Mouse (Mus musculus): Measurements from ENCODE around the gene Nr0b2. TPM values are rescaled to one million over a fixed set of nuclear protein-coding genes. Genes with fewer than 3 reads are reported as not detected.

The Nr0b2 gene
- polyA plus RNA-seq, 1 experiment from 2014 or later: not detected

DNA sequence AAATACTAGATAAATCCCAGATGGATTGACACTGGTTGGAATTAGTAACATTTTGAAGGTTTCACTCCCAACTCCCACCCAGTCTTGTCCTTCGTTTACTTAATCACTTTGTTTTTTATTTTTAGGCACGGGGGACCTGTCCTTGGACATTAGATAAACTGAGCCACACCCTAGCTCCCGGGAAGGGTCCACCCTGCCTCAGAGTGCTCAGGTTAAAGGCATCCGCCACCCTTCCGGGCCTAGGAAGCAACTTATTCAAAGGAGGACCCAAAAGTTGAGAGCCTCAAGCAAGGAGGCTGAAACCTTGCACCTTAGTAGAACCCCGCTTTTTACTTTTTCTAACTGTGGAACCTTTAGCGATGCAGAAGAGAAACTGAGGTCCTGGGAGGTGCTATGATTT is 45.9 kb downstream of the Nr0b2 start:
- H3K27me3 ChIP-seq: peaks cover 60% of the 10 kb centered on the region
- H3K9me3 ChIP-seq: no peaks in the 10 kb centered on the region
- WGBS: 24% methylated on average over 7 of the region's 7 CpGs
- peaks cover 12% of the 10 kb centered on the region for H3K4me1 ChIP-seq
- peaks cover 10% of the 10 kb centered on the region for H3K36me3 ChIP-seq
- peak overlapping the region; percentile 70 for H3K4me2 ChIP-seq (replicated peaks)
- no peak for ATAC-seq (ENCODE audit: low FRiP score, low read depth)
- H3K27ac ChIP-seq (replicated peaks): no peak overlapping the region
- peak overlapping the region; percentile 47 for H3K4me3 ChIP-seq
- H3K9ac ChIP-seq (replicated peaks): peak overlapping the region; percentile 35; the same call in 1 of the 2 replicates

DNA sequence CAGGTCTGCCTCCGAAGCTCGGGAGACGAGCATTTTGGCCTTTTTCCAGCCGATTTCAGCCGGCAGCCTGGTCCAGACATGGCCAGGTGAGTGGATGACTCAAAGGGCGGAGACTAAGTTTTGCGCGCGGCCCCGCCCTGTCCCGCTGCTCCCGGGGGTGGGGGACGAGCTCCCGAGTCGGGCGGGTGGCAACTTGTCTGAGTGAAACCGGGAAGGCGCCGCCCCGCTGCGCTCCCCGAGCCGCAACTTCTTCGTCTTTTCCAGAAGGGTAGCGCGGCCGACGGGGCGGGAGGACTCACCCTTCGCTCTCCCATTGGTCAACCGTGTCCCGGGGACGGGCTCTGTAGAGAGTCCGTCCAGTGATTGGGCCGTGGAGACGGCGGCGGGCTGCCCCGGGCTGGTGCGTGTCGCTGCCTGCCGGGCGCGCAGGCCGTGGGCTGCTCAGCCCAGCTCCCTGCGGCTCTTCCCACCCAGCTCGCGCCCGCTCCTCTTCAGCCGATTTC is 46.4 kb downstream of the Nr0b2 start:
- H3K36me3 ChIP-seq: peaks cover 13% of the 10 kb centered on the region
- peak overlapping the region; percentile 35 for H3K9ac ChIP-seq (replicated peaks)
- peaks cover 12% of the 10 kb centered on the region for H3K4me1 ChIP-seq
- H3K27ac ChIP-seq (replicated peaks): no peak overlapping the region
- peak; percentile 95 for ATAC-seq (ENCODE audit: low FRiP score, low read depth)
- H3K4me2 ChIP-seq (replicated peaks): peak overlapping the region; percentile 70
- peak overlapping the region; percentile 47 for H3K4me3 ChIP-seq
- H3K9me3 ChIP-seq: no peaks in the 10 kb centered on the region
- under 1% methylated on average over 48 of the region's 50 CpGs for WGBS
- H3K27me3 ChIP-seq: peaks cover 60% of the 10 kb centered on the region

DNA sequence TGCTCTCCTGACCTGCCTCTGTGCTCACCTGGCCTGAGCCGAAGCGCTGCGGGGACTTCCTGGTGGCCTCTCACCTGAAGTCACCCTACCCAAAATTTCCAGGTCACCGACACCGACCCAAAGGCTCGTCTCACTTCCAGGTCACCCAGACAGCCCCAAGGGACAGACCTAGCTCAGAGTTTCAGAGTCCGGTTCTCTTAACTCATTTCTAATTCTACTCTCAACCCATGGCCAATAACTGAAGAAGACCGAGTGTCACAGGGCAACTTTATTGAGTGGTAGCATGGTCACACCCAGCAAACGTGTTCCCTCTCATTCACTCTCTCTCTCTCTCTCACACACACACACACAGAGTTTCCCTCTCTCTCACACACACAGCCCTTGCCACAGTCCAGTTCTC is 47.1 kb downstream of the Nr0b2 start:
- 24% methylated on average over 9 of the region's 9 CpGs for WGBS
- H3K4me2 ChIP-seq (replicated peaks): peak overlapping the region; percentile 70
- ATAC-seq (ENCODE audit: low FRiP score, low read depth): no peak

DNA sequence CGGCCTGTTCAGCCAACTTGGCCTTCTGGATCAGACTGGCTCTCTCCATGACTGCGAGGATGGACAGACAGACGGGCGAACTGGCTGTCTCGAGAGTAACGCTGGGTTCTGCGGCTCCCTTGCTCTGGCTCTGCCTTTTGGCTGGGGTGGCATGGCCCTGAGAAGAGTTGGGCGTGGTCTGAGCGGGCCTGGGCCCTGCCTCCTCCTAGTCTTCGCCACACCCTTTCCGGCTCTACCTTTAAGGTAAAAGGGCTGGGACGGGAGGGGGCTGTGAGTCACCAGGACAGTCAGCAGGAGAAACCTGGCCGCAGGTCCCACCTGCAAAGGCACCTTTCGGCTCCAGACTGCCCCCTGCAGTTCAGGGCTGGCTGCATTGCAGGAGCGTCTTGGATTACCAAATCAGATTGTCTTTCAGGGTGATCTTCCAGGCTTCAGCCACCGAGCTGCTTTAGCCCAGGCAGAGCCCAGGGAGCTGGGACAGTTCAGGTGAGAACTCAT is 48.6 kb downstream of the Nr0b2 start, which contains the start of gene Sfn:
Gene Sfn, minus strand, starts transcription at position 448 of the 498 bp plus-strand sequence.
- no peak within 1 kb of the TSS for H3K9ac ChIP-seq (replicated peaks)
- ATAC-seq (ENCODE audit: low FRiP score, low read depth): no peak
- peaks cover 60% of the 10 kb centered on the region for H3K27me3 ChIP-seq
- no peak within 1 kb of the TSS for H3K4me2 ChIP-seq (replicated peaks)
- 3% methylated on average over 16 of the region's 16 CpGs for WGBS
- no peaks in the 10 kb centered on the region for H3K9me3 ChIP-seq
- no peak within 1 kb of the TSS for H3K27ac ChIP-seq (replicated peaks)
- peaks cover 30% of the 10 kb centered on the region for H3K36me3 ChIP-seq
- H3K4me1 ChIP-seq: peaks cover 12% of the 10 kb centered on the region
- no peak within 1 kb of the TSS for H3K4me3 ChIP-seq

More for the DNA sequence above, 47.1 kb downstream of the Nr0b2 start:
- Histone ChIP-seq H3K4me3 (peak overlapping the region; percentile 47), H3K9me3 (no peaks in the 10 kb centered on the region), H3K9ac (replicated peaks) (no peak overlapping the region), H3K4me1 (peaks cover 12% of the 10 kb centered on the region), H3K27ac (replicated peaks) (no peak overlapping the region), H3K27me3 (peaks cover 60% of the 10 kb centered on the region), H3K36me3 (peaks cover 20% of the 10 kb centered on the region)

DNA sequence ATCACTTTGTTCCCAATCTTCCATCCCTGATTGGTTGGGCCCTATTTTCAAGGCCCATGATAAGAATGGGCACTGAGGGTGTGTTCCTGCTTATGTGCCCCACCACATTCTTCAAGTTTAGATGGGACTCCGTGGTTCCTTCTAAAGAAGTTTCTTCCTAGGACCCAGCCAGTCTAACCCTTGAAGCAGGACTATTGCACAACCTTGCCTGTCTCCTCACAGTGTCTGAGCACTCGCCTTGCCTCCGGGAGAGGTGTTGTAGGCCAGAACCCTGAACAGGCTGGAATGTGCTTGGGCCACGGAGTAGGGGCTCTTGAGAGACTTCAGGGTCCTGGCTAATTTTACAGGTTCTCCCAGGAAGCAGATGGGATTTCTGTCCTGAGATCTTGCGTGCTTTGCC is 49.9 kb downstream of the Nr0b2 start:
- peaks cover 55% of the 10 kb centered on the region for H3K27me3 ChIP-seq
- 92% methylated on average over 5 of the region's 5 CpGs for WGBS

DNA sequence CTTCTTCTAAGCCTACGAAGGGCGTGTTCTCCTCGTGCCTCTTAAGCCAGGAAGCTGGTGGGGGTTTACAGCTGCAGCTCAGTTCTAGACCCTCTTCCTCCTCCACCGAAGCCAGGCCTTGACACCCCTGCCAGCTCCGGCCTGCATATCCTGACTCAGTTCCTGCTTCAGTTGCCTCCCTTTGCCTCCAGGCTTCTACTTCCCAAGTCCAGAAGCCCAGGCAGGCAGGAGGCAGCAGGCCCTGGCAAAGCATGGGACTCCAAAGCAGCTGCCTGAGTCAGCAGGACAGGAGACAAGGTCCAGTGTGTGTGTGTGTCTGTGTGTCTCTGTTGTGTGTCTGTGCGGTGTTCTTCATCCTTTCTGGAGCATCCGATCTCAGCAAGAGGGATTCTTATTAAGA is 51.0 kb downstream of the Nr0b2 start:
- Histone ChIP-seq H3K9ac (replicated peaks) (no peak overlapping the region), H3K27me3 (peaks cover 44% of the 10 kb centered on the region), H3K27ac (replicated peaks) (no peak overlapping the region), H3K4me2 (replicated peaks) (no peak overlapping the region), H3K9me3 (no peaks in the 10 kb centered on the region), H3K4me3 (no peak overlapping the region), H3K36me3 (peaks cover 41% of the 10 kb centered on the region), H3K4me1 (peaks cover 10% of the 10 kb centered on the region)
- ATAC-seq (ENCODE audit: low FRiP score, low read depth): no peak
- WGBS: 82% methylated on average over 7 of the region's 7 CpGs

More for the DNA sequence above, 49.9 kb downstream of the Nr0b2 start:
- Histone ChIP-seq H3K4me3 (no peak overlapping the region), H3K36me3 (peaks cover 33% of the 10 kb centered on the region), H3K4me1 (peaks cover 12% of the 10 kb centered on the region), H3K9ac (replicated peaks) (no peak overlapping the region), H3K4me2 (replicated peaks) (no peak overlapping the region), H3K27ac (replicated peaks) (no peak overlapping the region), H3K9me3 (no peaks in the 10 kb centered on the region)
- no peak for ATAC-seq (ENCODE audit: low FRiP score, low read depth)

DNA sequence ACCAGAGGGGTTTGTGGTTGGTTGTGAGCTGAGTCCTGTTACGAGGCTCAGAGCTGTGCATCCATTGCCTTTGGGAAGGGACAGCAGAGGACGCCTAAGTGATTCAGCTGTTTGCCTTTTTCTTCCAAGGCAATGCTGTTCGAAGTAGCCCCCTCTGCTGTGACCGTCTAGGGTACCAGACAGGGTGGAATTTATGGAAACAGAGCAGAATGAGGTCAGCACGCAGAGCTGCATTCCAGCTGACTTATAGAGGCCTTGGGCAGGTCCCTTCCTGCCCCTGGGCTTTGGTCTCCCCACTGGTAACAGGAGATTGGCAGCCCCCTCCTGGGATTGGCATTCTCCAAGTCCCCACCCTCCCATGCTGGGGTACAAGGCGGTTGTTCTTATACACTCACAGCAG is 51.7 kb downstream of the Nr0b2 start:
- WGBS: 66% methylated on average over 6 of the region's 6 CpGs
- H3K4me2 ChIP-seq (replicated peaks): no peak overlapping the region

DNA sequence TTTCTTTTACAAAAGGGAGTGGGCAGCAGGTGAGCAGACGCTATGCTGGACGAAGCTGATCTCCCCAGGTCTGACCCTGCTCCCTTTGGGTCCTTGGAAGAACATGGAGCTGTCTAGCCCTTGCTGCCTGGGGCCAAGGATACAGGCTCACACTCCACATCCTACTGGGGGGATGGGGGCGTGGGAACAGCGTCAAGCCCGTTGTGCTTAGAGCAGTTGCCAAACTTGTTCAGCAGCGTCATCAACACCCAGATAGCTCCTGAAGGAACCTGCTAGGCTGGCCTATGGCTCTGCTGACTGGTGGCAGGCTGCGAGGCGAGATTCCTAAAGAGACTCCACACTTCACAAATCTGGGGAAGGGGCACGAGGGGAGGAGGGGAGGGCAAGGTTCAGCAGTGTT is 52.2 kb downstream of the Nr0b2 start:
- H3K4me1 ChIP-seq: no peaks in the 10 kb centered on the region
- H3K27me3 ChIP-seq: peaks cover 33% of the 10 kb centered on the region
- no peak overlapping the region for H3K27ac ChIP-seq (replicated peaks)
- peaks cover 41% of the 10 kb centered on the region for H3K36me3 ChIP-seq
- 68% methylated on average over 9 of the region's 9 CpGs for WGBS
- no peak for ATAC-seq (ENCODE audit: low FRiP score, low read depth)
- H3K4me2 ChIP-seq (replicated peaks): no peak overlapping the region
- no peaks in the 10 kb centered on the region for H3K9me3 ChIP-seq
- no peak overlapping the region for H3K4me3 ChIP-seq
- no peak overlapping the region for H3K9ac ChIP-seq (replicated peaks)

More for the DNA sequence above, 51.7 kb downstream of the Nr0b2 start:
- Histone ChIP-seq H3K27ac (replicated peaks) (no peak overlapping the region), H3K27me3 (peaks cover 37% of the 10 kb centered on the region), H3K9ac (replicated peaks) (no peak overlapping the region), H3K9me3 (no peaks in the 10 kb centered on the region), H3K4me1 (peaks cover 4% of the 10 kb centered on the region), H3K4me3 (no peak overlapping the region), H3K36me3 (peaks cover 41% of the 10 kb centered on the region)
- ATAC-seq (ENCODE audit: low FRiP score, low read depth): no peak

Small RNA genes lying within 50 kb of the gene (microRNA-seq; reads per million reads assigned to microRNA genes)
- not detected for gene Gm23158

Other genes with a start within 250 kb of the Nr0b2 start
- gene Wdtc1, start 199.9 kb upstream of the Nr0b2 start, polyA plus RNA-seq (2016; fragmentation: Nextera tagmentation; extraction: Ambion mirVana): 24.2 and 26.1 TPM in 2 replicates
- 9.0 and 9.2 TPM in 2 replicates for gene Slc9a1, start 183.7 kb upstream of the Nr0b2 start, polyA plus RNA-seq (2016; fragmentation: Nextera tagmentation; extraction: Ambion mirVana)
- 0.13 and 0.60 TPM in 2 replicates for gene Tent5b, start 73.2 kb upstream of the Nr0b2 start, polyA plus RNA-seq (2016; fragmentation: Nextera tagmentation; extraction: Ambion mirVana)
- 1.9 and 2.3 TPM in 2 replicates for gene Trnp1, start 54.8 kb upstream of the Nr0b2 start, polyA plus RNA-seq (2016; fragmentation: Nextera tagmentation; extraction: Ambion mirVana)
- gene Kdf1, start 34.4 kb upstream of the Nr0b2 start, polyA plus RNA-seq (2016; fragmentation: Nextera tagmentation; extraction: Ambion mirVana): 0.57 and 0.89 TPM in 2 replicates
- gene Nudc, start 7.4 kb upstream of the Nr0b2 start, polyA plus RNA-seq (2016; fragmentation: Nextera tagmentation; extraction: Ambion mirVana): 370 and 391 TPM in 2 replicates
- gene Gpatch3, start 21.4 kb downstream of the Nr0b2 start, polyA plus RNA-seq (2016; fragmentation: Nextera tagmentation; extraction: Ambion mirVana): 10.9 and 11.5 TPM in 2 replicates
- gene Gpn2, start 31.0 kb downstream of the Nr0b2 start, polyA plus RNA-seq (2016; fragmentation: Nextera tagmentation; extraction: Ambion mirVana): 23.0 and 25.3 TPM in 2 replicates
- 6.7 and 9.5 TPM in 2 replicates for gene Sfn, start 48.8 kb downstream of the Nr0b2 start, polyA plus RNA-seq (2016; fragmentation: Nextera tagmentation; extraction: Ambion mirVana)
- gene Zdhhc18, start 96.8 kb downstream of the Nr0b2 start, polyA plus RNA-seq (2016; fragmentation: Nextera tagmentation; extraction: Ambion mirVana): 4.1 and 4.7 TPM in 2 replicates
- 18.3 and 19.1 TPM in 2 replicates for gene Pigv, start 119.3 kb downstream of the Nr0b2 start, polyA plus RNA-seq (2016; fragmentation: Nextera tagmentation; extraction: Ambion mirVana)
- gene Arid1a, start 203.4 kb downstream of the Nr0b2 start, polyA plus RNA-seq (2016; fragmentation: Nextera tagmentation; extraction: Ambion mirVana): 47.7 and 48.5 TPM in 2 replicates

All from midbrain, embryonic 12.5 days (tissue).